Mouse (Mus musculus) kidney, embryonic 14.5 days (tissue): ENCODE measurements around the gene Nr1i3. TPM values are rescaled to one million over a fixed set of nuclear protein-coding genes. Genes with fewer than 3 reads are reported as not detected.
A peak's percentile ranks its signal among the peaks of the same experiment; 100 is the strongest.

Experiments used
- ATAC-seq: fragments of 200-750 bp; cut with Nextera tagmentation; 2 replicates; pipeline ENCODE4 v1.8.0; 2017; ENCODE audit warnings: moderate number of reproducible peaks, mild to moderate bottlenecking, moderate TSS enrichment, moderate library complexity; ENCODE audit not compliant: low FRiP score, low TSS enrichment
- H3K27ac ChIP-seq: fragments of 300-500 bp; sonication (generic); 2 replicates; pipeline ENCODE4 v1.5.1; 2014; ENCODE audit warnings: low read depth, mild to moderate bottlenecking, low read length, moderate library complexity, mixed read lengths
- H3K27me3 ChIP-seq: fragments of 300-500 bp; sonication (generic); 2 replicates; pipeline ENCODE4 v1.6.1; 2014; ENCODE audit warnings: mild to moderate bottlenecking, low read length; ENCODE audit not compliant: control insufficient read depth, insufficient read depth
- H3K36me3 ChIP-seq: fragments of 300-500 bp; sonication (generic); 2 replicates; pipeline ENCODE4 v1.6.1; 2014; ENCODE audit warnings: low read length, mixed read lengths; ENCODE audit not compliant: control insufficient read depth, insufficient read depth
- H3K4me1 ChIP-seq: fragments of 300-500 bp; sonication (generic); 2 replicates; pipeline ENCODE4 v1.6.1; 2014; ENCODE audit warnings: low read length, mixed read lengths; ENCODE audit not compliant: control insufficient read depth, insufficient read depth
- H3K4me2 ChIP-seq: fragments of 300-500 bp; sonication (generic); replicated peaks from 2 replicates; pipeline ENCODE4 v1.6.1; 2014; ENCODE audit warnings: low read depth, mild to moderate bottlenecking, low read length
- H3K4me3 ChIP-seq: fragments of 300-500 bp; sonication (generic); 2 replicates; pipeline ENCODE4 v1.5.1; 2014; ENCODE audit warnings: mild to moderate bottlenecking, low read length
- H3K9ac ChIP-seq: fragments of 300-500 bp; sonication (generic); 2 replicates; pipeline ENCODE4 v1.6.1; 2014; ENCODE audit warnings: low read depth, mild to moderate bottlenecking, low read length, moderate library complexity
- H3K9me3 ChIP-seq: fragments of 300-500 bp; sonication (generic); 2 replicates; pipeline ENCODE4 v1.6.1; 2016; ENCODE audit warnings: low read length; ENCODE audit not compliant: control insufficient read depth
- WGBS: fragments of 180-500 bp; shearing (Covaris S2); extraction: QIAGEN DNeasy Blood & Tissue Kit; methylation state at CpG from one replicate; pipeline ENCODE4 v1.1.7; 2014; 5-methylcytosine and 5-hydroxymethylcytosine counted together
- polyA plus RNA-seq: library from polyadenylated mRNA; unstranded; fragments of >200 nt; fragmentation: Nextera tagmentation; extraction: Ambion mirVana; gene quantifications from 2 replicates; pipeline ENCODE4 v1.2.1, GENCODE M21; 2014

Gene Nr1i3
- polyA plus RNA-seq, 1 experiment from 2014 or later = 0.27 TPM

DNA sequence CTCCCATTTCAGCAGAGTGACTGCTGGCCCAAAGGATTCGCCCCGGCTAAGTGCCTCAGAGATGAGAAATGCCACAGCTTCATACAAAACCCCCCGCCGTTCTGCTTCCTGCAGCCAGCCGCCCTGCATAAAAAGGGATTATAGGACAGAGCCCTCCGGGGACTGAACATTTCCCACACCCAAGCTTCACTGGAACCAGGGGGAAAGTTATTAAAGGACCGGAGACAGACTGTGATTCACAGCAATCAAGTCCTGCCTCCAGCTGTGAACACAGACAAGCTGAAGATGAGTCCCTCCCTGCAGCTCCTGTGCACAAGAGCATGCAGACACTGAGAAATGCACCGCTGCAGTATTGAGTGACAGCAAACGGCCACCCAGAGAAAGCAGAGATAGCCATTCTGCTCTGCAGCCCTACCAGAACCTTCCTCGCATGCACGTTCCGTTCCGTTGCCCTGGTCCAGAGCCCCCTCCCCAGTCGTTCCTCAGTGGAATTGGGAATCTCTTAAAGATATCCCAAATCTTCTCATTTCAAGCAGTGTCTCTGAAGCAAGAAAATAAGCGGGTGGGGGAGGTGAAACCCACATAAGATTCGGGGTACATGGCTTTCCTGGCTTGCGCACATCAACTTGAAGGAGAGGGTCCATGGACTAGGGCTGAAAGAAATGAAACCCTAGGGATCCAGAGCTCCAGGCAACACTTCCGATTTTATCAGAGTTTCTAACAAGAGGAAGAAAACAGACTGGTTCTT is 20.5 kb upstream of the Nr1i3 start:
- WGBS = 4% methylated on average over 18 of the region's 18 CpGs
- peaks cover 48% of the 10 kb centered on the region for H3K27me3 ChIP-seq

DNA sequence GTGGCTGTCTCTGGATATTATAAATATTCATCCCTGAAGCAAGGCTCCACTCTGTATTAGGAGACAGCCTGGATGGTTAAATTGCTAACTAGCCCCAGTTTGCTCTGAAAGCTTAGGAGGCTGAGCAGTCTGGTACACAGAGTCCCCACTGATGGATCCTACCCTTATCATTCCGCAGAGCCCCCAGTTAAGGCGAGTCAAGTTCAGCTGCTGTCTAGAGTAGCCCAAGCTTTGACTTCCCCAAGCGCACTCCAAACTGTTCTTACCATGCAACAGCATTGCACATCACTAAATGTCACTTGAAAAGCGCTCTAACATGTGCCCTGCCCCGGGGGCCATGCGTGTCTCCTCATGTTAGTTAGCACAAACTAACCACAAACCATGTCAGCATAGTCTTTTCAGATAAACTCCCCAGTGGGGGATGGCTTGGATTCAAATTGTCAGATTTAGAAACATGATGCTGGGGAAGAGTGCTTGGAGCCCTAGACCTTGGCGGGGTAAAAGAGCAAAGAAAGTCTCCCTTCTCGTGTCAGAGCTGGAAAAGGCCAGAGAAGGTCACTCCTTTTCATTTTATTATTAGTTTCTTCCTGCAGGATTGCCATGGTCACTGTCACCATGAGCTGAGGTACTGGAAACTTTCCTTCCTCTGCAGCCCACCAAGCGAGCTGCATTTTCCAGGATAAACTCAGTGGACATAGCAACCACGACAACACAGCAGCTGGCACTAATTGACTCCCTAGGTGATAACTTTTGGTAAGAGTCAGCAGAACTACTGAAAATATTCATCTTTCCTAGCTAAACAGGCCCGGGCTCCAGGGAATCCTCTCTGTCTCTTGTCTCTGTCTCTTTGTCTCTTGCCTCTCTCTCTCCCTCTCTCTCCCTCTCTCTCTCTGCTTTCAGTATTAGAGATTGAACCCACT is 19.6 kb upstream of the Nr1i3 start:
- no peak overlapping the region for H3K4me2 ChIP-seq
- H3K9ac ChIP-seq = no peak overlapping the region
- peaks cover 52% of the 10 kb centered on the region for H3K27me3 ChIP-seq
- H3K36me3 ChIP-seq = no peaks in the 10 kb centered on the region
- H3K4me1 ChIP-seq = peaks cover 24% of the 10 kb centered on the region
- H3K27ac ChIP-seq = no peak overlapping the region
- 32% methylated on average over 11 of the region's 11 CpGs for WGBS
- no peak for ATAC-seq
- no peak overlapping the region for H3K4me3 ChIP-seq
- no peaks in the 10 kb centered on the region for H3K9me3 ChIP-seq

More for the DNA sequence above, 20.5 kb upstream of the Nr1i3 start:
- no peak; the same call in 1 of the 2 replicates for ATAC-seq
- no peak overlapping the region; the same call in 1 of the 2 replicates for H3K27ac ChIP-seq
- peak overlapping the region; percentile 24 for H3K4me3 ChIP-seq
- peak overlapping the region; percentile 31; the same call in 1 of the 2 replicates for H3K9ac ChIP-seq
- H3K9me3 ChIP-seq = no peaks in the 10 kb centered on the region
- H3K36me3 ChIP-seq = no peaks in the 10 kb centered on the region
- H3K4me1 ChIP-seq = peaks cover 24% of the 10 kb centered on the region
- H3K4me2 ChIP-seq = peak overlapping the region; percentile 45

DNA sequence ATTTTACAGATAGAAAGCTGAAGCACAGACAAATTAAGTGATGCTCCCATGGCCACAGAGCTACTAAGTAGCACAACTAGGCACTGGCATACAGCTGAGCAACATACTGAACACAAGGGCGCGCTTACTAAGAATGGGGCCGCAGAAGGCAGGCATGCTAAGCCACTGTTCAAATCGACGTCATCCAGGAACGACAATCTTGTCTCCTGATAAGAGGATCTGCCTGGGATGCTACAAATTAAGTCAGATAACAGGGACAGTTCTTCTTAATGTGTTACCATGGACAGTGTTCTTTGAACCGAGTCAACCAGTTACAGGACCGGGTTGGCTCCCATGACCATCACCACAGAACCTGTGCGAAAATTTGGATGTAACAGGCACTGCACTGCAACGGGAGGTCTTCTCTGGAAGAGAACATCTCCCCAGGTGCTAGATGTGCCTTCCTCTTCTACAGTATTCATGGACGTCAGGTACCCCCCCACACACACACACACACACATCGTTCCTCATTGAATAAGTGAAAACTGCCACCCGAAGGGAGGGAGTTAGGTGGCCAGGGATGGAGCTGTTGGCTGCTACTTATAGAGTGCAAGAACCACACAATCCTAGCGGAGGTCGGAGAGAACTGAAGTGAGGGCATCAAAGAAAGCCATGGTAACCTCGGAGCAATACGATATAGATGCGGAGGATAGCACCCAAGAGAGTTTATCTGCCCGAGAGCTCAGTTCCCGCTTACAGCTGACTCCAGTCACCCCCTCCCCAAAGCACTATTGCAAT is 18.5 kb upstream of the Nr1i3 start:
- peak overlapping the region; percentile 52 for H3K4me3 ChIP-seq
- no peaks in the 10 kb centered on the region for H3K9me3 ChIP-seq
- H3K27ac ChIP-seq = no peak overlapping the region
- WGBS = 8% methylated on average over 20 of the region's 20 CpGs
- no peak overlapping the region for H3K9ac ChIP-seq
- peaks cover 52% of the 10 kb centered on the region for H3K27me3 ChIP-seq
- no peak for ATAC-seq
- peak overlapping the region; percentile 94 for H3K4me2 ChIP-seq
- H3K36me3 ChIP-seq = no peaks in the 10 kb centered on the region
- H3K4me1 ChIP-seq = peaks cover 17% of the 10 kb centered on the region

DNA sequence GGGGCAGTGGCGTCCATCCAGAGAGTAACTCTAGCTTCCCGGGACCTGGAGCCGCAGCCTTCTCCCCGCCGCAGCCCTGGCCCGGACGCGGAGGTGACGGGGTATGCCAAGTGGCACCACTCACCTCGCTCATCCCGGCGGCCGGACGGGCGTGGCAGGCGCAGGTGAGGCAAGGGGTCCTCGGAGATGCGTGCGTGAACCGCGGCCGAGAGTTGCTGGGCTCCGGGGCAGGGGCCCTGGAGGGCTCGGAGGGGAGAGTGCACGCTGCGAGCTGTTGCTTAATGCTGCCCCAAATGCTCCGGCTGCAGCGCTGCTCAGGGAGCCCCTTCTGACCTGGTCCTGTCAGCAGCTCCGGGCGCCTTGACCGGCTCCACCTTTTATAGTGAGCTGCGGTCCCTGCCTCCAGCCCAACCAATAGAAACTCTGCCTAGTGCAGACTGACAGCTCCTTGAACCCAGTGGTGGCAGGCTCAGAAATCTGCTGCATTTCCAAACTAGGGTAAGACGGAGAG is 17.8 kb upstream of the Nr1i3 start, which contains the start of gene Pcp4l1:
TSS of gene Pcp4l1 (minus strand) at position 382 of the 511 bp plus-strand sequence.
- Histone ChIP-seq H3K27ac (no peak within 1 kb of the TSS), H3K36me3 (no peaks in the 10 kb centered on the region), H3K4me1 (peaks cover 17% of the 10 kb centered on the region), H3K4me3 (peak within 1 kb of the TSS; percentile 52), H3K9ac (peak within 1 kb of the TSS; percentile 47; the same call in 1 of the 2 replicates), H3K9me3 (no peaks in the 10 kb centered on the region), H3K27me3 (peaks cover 50% of the 10 kb centered on the region), H3K4me2 (peak within 1 kb of the TSS; percentile 94)
- peak; percentile 82 for ATAC-seq
- under 1% methylated on average over 33 of the region's 33 CpGs for WGBS

DNA sequence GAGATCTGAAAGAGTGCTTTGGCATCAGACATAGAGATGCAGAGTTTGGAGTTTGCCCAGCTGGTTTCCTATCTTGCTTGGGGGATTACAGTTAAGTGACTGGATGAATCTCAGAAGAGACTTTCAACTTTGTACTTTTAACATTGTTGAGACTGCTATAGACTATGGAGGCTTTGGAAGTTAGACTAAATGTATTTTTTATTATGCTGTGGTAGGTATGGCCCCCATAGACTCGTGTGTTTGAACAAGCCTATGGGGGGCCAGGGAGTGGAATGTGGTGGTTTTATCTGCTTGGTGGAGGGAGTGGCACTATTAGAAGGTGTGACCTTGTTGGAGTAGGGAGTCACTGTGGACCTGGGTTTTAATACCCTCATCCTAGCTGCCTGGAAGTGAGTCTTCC is 14.2 kb upstream of the Nr1i3 start:
- Histone ChIP-seq H3K4me1 (peaks cover 6% of the 10 kb centered on the region), H3K27ac (no peak overlapping the region), H3K36me3 (no peaks in the 10 kb centered on the region), H3K9me3 (no peaks in the 10 kb centered on the region), H3K4me2 (no peak overlapping the region), H3K4me3 (no peak overlapping the region), H3K27me3 (peaks cover 33% of the 10 kb centered on the region), H3K9ac (no peak overlapping the region)
- 57% methylated on average over 1 of the region's 1 CpGs for WGBS
- ATAC-seq = no peak

DNA sequence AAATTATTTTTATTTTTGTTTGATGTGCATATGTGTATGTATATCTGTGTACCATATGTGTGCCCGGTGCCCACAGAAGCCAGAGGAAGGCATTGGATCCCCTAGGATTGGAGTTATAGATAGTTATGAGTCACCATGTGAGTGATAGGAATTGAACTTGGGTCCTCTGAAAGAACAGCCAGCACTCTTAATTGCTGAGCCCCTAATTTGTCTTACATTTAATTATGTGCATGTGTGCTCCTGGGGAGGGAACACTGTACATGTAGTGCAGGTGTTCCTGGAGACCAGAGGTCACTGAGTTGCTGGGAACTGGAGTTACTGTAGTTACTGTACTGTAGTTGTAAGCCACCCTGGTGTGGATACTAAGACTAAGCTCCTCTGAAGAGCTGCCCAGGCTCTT is 13.0 kb upstream of the Nr1i3 start:
- no peak overlapping the region for H3K27ac ChIP-seq
- H3K4me3 ChIP-seq = no peak overlapping the region
- H3K9ac ChIP-seq = no peak overlapping the region
- H3K4me2 ChIP-seq = no peak overlapping the region
- WGBS = 93% methylated on average over 1 of the region's 1 CpGs
- peaks cover 20% of the 10 kb centered on the region for H3K27me3 ChIP-seq
- H3K36me3 ChIP-seq = no peaks in the 10 kb centered on the region
- peaks cover 3% of the 10 kb centered on the region for H3K4me1 ChIP-seq
- no peaks in the 10 kb centered on the region for H3K9me3 ChIP-seq
- no peak; the same call in 1 of the 2 replicates for ATAC-seq

DNA sequence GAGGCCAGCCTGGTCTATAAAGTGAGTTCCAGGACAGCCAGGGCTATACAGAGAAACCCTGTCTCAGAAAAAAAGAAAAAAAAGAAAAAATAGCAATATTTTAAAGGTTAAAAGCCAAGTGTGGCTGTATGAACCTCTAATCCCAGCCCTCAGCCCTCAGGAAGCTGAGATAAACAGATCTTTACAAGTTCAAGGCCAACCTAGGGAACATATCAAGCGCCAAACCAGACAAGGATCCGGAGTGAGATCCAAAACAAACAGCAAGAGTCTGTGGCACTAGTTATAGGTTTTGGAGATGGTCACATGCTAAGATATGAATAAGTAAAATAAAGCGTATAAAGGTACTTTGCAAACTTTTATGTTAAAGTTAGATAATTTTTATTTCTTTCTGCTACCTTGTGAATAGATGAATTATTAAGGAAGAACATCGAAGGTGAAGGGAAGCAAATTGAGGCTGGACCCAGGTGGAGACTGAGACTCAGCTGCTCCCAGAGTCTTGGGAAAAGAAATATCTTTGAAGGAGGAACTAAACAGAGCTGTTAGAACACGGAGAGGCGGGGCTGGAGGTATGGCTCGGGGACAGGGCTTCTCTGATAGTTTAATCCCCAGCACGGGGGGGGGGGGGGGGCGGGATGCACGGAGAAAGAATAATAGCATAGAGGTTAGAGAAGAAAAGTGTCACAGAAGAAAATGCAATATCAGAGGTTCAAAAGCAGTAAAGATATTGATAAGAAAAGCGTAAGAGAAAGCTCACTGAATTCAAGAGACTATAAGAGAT is 10.1 kb upstream of the Nr1i3 start:
- H3K9me3 ChIP-seq = no peaks in the 10 kb centered on the region
- H3K27ac ChIP-seq = no peak overlapping the region
- no peaks in the 10 kb centered on the region for H3K36me3 ChIP-seq
- 68% methylated on average over 10 of the region's 11 CpGs for WGBS
- H3K27me3 ChIP-seq = 0 out of 2 replicates have a peak, but pooled peaks cover under 1% of the 10 kb centered on the region
- H3K4me1 ChIP-seq = no peaks in the 10 kb centered on the region
- no peak for ATAC-seq
- H3K9ac ChIP-seq = no peak overlapping the region
- H3K4me3 ChIP-seq = no peak overlapping the region
- no peak overlapping the region for H3K4me2 ChIP-seq

DNA sequence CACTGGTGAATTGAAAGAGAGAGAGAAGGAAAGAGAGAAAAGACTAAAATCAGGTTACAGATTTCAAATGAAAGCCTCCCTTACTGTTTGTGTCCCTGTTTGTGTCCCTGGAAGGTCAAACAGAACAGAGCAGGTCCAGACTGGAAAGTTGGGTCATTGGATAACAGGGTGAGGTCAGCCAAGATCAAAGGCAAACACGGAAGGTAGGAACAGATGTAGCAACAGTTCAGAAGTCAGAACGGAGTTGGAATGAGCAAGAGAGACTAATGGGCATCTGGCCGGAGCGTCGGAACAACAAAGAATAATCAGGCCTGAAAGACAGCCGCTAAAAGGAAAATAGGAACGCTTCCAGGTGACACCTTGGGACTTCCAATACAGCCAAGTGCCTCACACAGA is 9.5 kb upstream of the Nr1i3 start:
- Histone ChIP-seq H3K27ac (no peak overlapping the region), H3K4me2 (no peak overlapping the region), H3K4me1 (no peaks in the 10 kb centered on the region), H3K27me3 (no peaks in the 10 kb centered on the region), H3K9ac (no peak overlapping the region), H3K9me3 (no peaks in the 10 kb centered on the region), H3K4me3 (no peak overlapping the region), H3K36me3 (no peaks in the 10 kb centered on the region)
- WGBS = 66% methylated on average over 7 of the region's 7 CpGs
- no peak for ATAC-seq
